Comparison of ENCODE assay signal across 9 mouse cellular contexts in the genomic region with DNA sequence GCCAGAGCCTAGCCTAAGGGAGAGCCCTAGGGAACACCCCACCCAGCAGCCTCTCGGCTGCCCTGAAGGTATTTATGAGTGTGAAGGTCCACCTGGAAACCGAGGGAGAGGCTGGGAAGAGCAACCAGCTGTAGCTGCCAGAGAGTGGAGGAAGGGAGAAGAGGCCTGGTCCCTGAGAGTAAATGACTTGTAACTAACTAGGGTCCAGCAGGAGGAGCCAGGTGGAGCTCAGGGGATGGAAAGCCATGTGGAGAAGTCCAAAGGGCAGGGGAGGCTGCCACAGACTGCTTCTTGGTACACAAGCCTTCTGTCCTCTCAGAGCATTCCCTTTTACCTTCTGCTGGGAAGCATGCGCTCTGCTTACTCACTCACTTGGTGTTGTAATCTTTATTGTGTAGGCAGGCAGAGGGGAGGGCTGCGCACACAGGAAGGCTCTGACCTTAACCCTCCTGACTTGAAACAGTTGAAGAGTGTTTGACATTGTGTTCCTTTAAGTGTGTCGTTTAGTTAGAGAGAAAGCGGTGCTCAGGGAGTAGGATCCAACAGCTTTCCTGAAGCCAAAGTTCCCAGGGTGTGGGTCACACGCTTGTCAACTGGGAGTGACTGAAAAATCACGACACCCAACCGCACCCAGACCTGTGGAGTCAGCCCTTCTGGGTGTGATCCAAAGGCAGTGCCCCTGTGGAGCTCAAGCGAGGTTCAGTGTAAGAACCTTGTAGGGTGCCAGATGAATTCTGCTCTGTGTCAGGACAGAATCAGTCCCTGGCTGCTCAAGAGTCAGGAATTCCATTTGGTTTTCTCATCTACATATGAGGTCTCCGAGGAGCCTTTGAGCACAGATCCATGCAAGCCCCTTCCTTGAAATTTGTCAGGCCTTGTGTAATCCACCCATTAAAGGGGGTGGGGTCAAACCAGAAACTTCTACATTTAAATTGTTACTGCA. TPM values are rescaled to one million over a fixed set of nuclear protein-coding genes. Genes with fewer than 3 reads are reported as not detected.
A peak's percentile ranks its signal among the peaks of the same experiment; 100 is the strongest.
DNase-seq lines count a peak whose midpoint lies in the region; ATAC-seq and TF ChIP-seq lines count a peak whose summit lies in the region.
"Had no signal": no experiment of that assay in that cellular context is flagged by ENCODE, and none has a peak within 500 bp of the region (broad histone marks: within the 10 kb centered on the region; RNA-seq: fewer than 3 reads in every experiment).

No protein-coding gene starts in this region.

- H3K4me1 ChIP-seq in heart, embryonic 16.5 days (ENCODE audit: control insufficient read depth, insufficient read depth, low read length): peaks cover 14% of the 10 kb centered on the region
- peaks cover 10% of the 10 kb centered on the region for H3K4me1 ChIP-seq in liver, embryonic 11.5 days (replicated peaks; ENCODE audit: control insufficient read depth, insufficient read depth, low read length)
- H3K4me1 ChIP-seq in forebrain, embryonic 12.5 days: no peaks in the 10 kb centered on the region

- peak overlapping the region; percentile 13; the same call in 1 of the 2 replicates for H3K9ac ChIP-seq in heart, embryonic 16.5 days (ENCODE audit: low read length)
- no peak overlapping the region for H3K9ac ChIP-seq in liver, embryonic 11.5 days (ENCODE audit: low read depth, low read length)
- no peak overlapping the region for H3K9ac ChIP-seq in forebrain, embryonic 12.5 days

- no peak for DNase-seq in layer of hippocampus, adult 2 months (ENCODE audit: low spot score in 2 of 2)
- no peak for DNase-seq in layer of hippocampus, adult 9-10 months (ENCODE audit: low spot score)
- DNase-seq in liver, embryonic 11.5 days (ENCODE audit: low spot score): no peak
- DNase-seq in testis, postnatal 14 days (ENCODE audit: low spot score): peak; percentile 39
- DNase-seq in thymus, postnatal 14 days: no peak
- no peak for DNase-seq in c-Kit-positive CD71-positive TER-119-positive erythroid progenitor cells, embryonic 14.5 days (ENCODE audit: low spot score)

- peak overlapping the region; percentile 36; the same call in 1 of the 2 replicates for H3K27ac ChIP-seq in layer of hippocampus, adult 2 months
- H3K27ac ChIP-seq in heart, embryonic 16.5 days (ENCODE audit: low read length): peak overlapping the region; percentile 24; the same call in 1 of the 2 replicates
- H3K27ac ChIP-seq in liver, embryonic 11.5 days (ENCODE audit: low read depth, low read length): no peak overlapping the region; the same call in 1 of the 2 replicates
- H3K27ac ChIP-seq in forebrain, embryonic 12.5 days: no peak overlapping the region

- H3K27me3 ChIP-seq in heart, embryonic 16.5 days (ENCODE audit: control insufficient read depth, insufficient read depth, low read length): no peaks in the 10 kb centered on the region
- no peaks in the 10 kb centered on the region for H3K27me3 ChIP-seq in liver, embryonic 11.5 days (replicated peaks; ENCODE audit: control insufficient read depth, insufficient read depth, low read length)
- H3K27me3 ChIP-seq in forebrain, embryonic 12.5 days: no peaks in the 10 kb centered on the region

- ATAC-seq in heart, embryonic 16.5 days (replicated peaks; ENCODE audit: extremely low read depth, insufficient read depth, low FRiP score): peak; percentile 58; the same call in 1 of the 2 replicates
- ATAC-seq in liver, embryonic 11.5 days (replicated peaks; ENCODE audit: low FRiP score): peak; percentile 43; the same call in 1 of the 2 replicates
- ATAC-seq in forebrain, embryonic 12.5 days (ENCODE audit: low FRiP score): no peak

- H3K9me3 ChIP-seq in heart, embryonic 16.5 days (replicated peaks; ENCODE audit: control insufficient read depth, low read length): no peaks in the 10 kb centered on the region
- H3K9me3 ChIP-seq in liver, embryonic 11.5 days (ENCODE audit: control insufficient read depth, low read length): no peaks in the 10 kb centered on the region
- H3K9me3 ChIP-seq in forebrain, embryonic 12.5 days: no peaks in the 10 kb centered on the region
- H3K9me3 ChIP-seq: G1E had no signal

- H3K36me3 ChIP-seq in heart, embryonic 16.5 days (ENCODE audit: control insufficient read depth, insufficient read depth): no peaks in the 10 kb centered on the region
- H3K36me3 ChIP-seq in liver, embryonic 11.5 days (ENCODE audit: control insufficient read depth, insufficient read depth, low read length): no peaks in the 10 kb centered on the region
- no peaks in the 10 kb centered on the region for H3K36me3 ChIP-seq in forebrain, embryonic 12.5 days (replicated peaks)
- H3K36me3 ChIP-seq: G1E had no signal

- no peak for TF ChIP-seq CTCF in layer of hippocampus, adult 2 months (conservative IDR thresholded peaks at IDR 0.05)

- no peak overlapping the region for H3K4me3 ChIP-seq in layer of hippocampus, adult 2 months
- no peak overlapping the region for H3K4me3 ChIP-seq in heart, embryonic 16.5 days (ENCODE audit: low read length)
- H3K4me3 ChIP-seq in liver, embryonic 11.5 days (ENCODE audit: low read depth, low read length): no peak overlapping the region
- no peak overlapping the region for H3K4me3 ChIP-seq in forebrain, embryonic 12.5 days (replicated peaks)

- 38% methylated on average over 11 of the region's 11 CpGs for WGBS in heart, embryonic 16.5 days
- 55% methylated on average over 11 of the region's 11 CpGs for WGBS in liver, embryonic 11.5 days
- 65% methylated on average over 11 of the region's 11 CpGs for WGBS in forebrain, embryonic 12.5 days

- no peak overlapping the region for H3K4me2 ChIP-seq in heart, embryonic 16.5 days (ENCODE audit: low read depth, low read length)
- no peak overlapping the region for H3K4me2 ChIP-seq in liver, embryonic 11.5 days
- H3K4me2 ChIP-seq in forebrain, embryonic 12.5 days: no peak overlapping the region

RNA-seq across cellular contexts. Expression of a gene that starts 14.6 kb away (rescaled TPM):
- 10 to 100 TPM; 61.8 to 62.6 TPM for total RNA-seq in layer of hippocampus, adult 2 months (2021)
- 54.5 and 56.4 TPM in 2 replicates for polyA plus RNA-seq in heart, embryonic 16.5 days (2015; fragmentation: Nextera tagmentation; extraction: Ambion mirVana)
- polyA plus RNA-seq in liver, embryonic 11.5 days (2014; fragmentation: Nextera tagmentation; extraction: Ambion mirVana): 51.5 and 59.6 TPM in 2 replicates
- 31.8 and 34.4 TPM in 2 replicates for polyA plus RNA-seq in forebrain, embryonic 12.5 days (2016; fragmentation: Nextera tagmentation; extraction: Ambion mirVana)
- polyA plus RNA-seq: G1E had no signal

Comparison
In these comparisons a context has a peak if more than half of its experiments do, and no peak if none do; other contexts are left out.
1. H3K27ac ChIP-seq: peak in layer of hippocampus, adult 2 months (single experiment) and heart, embryonic 16.5 days (single experiment); none in liver, embryonic 11.5 days (single experiment) and forebrain, embryonic 12.5 days (single experiment).